Mouse (Mus musculus) heart, postnatal 0 days (tissue): Measurements from ENCODE around the gene Clpx. TPM values are rescaled to one million over a fixed set of nuclear protein-coding genes. Genes with fewer than 3 reads are reported as not detected.
"Not testable (repeated sequence)": the region's sequence is repeated elsewhere in the genome, so short reads cannot be mapped to it uniquely, and the experiment has no call there.

Experiments
- ATAC-seq: fragments of 200-750 bp; cut with Nextera tagmentation; 2 replicates; pipeline ENCODE4 v1.8.0; 2017; ENCODE audit warnings: low read depth, moderate number of reproducible peaks, moderate library complexity; ENCODE audit not compliant: insufficient read depth
- DNase-seq: peaks from one replicate; pipeline ENCODE4 v3.0.0-alpha.2; 2016; ENCODE audit warnings: low spot score
- H3K27ac ChIP-seq: fragments of 300-500 bp; sonication (generic); 2 replicates; pipeline ENCODE4 v1.5.1; 2014; ENCODE audit warnings: low read depth, mild to moderate bottlenecking
- H3K27me3 ChIP-seq: fragments of 300-500 bp; sonication (generic); 2 replicates; pipeline ENCODE4 v1.6.1; 2014; ENCODE audit warnings: low read length, mixed read lengths; ENCODE audit not compliant: control insufficient read depth, insufficient read depth
- H3K36me3 ChIP-seq: fragments of 300-500 bp; sonication (generic); replicated peaks from 2 replicates; pipeline ENCODE4 v1.6.1; 2014; ENCODE audit warnings: low read length, mixed read lengths; ENCODE audit not compliant: control insufficient read depth, insufficient read depth
- H3K4me1 ChIP-seq: fragments of 300-500 bp; sonication (generic); 2 replicates; pipeline ENCODE4 v1.6.1; 2014; ENCODE audit warnings: antibody characterized with exemption; ENCODE audit not compliant: control insufficient read depth, insufficient read depth
- H3K4me2 ChIP-seq: fragments of 300-500 bp; sonication (generic); 2 replicates; pipeline ENCODE4 v1.6.1; 2014; ENCODE audit warnings: low read depth, mild to moderate bottlenecking, low read length, moderate library complexity
- H3K4me3 ChIP-seq: fragments of 300-500 bp; sonication (generic); 2 replicates; pipeline ENCODE4 v1.5.1; 2014; ENCODE audit warnings: low read depth, low read length
- H3K9ac ChIP-seq: fragments of 300-500 bp; sonication (generic); replicated peaks from 2 replicates; pipeline ENCODE4 v1.6.1; 2014; ENCODE audit warnings: low read depth, low read length, mixed read lengths
- H3K9me3 ChIP-seq: fragments of 300-500 bp; sonication (generic); replicated peaks from 2 replicates; pipeline ENCODE4 v1.6.1; 2016; ENCODE audit warnings: low read length; ENCODE audit not compliant: control insufficient read depth
- CTCF ChIP-seq: IDR thresholded peaks from 2 replicates; pipeline ENCODE4 v1.5.1; 2016; ENCODE audit warnings: antibody characterized with exemption, control low read depth, low read depth
- EP300 ChIP-seq: IDR thresholded peaks from 2 replicates; pipeline ENCODE4 v1.6.1; 2016; ENCODE audit warnings: antibody characterized with exemption, low read depth
- WGBS: fragments of 180-500 bp; shearing (Covaris S2); extraction: QIAGEN DNeasy Blood & Tissue Kit; methylation state at CpG from one replicate; pipeline ENCODE4 v1.1.7; 2014; 5-methylcytosine and 5-hydroxymethylcytosine counted together
- polyA plus RNA-seq: library from polyadenylated mRNA; unstranded; fragments of >200 nt; fragmentation: Nextera tagmentation; extraction: Ambion mirVana; gene quantifications from 2 replicates; pipeline ENCODE4 v1.2.1, GENCODE M21; 2015
- total RNA-seq: library from RNA; depleted of rRNA; stranded (reverse); fragments of >200 nt; gene quantifications from 2 replicates; pipeline ENCODE4 v1.2.3, GENCODE M21; 2014; ENCODE audit warnings: low replicate concordance

The Clpx gene
- total and polyA plus RNA-seq, 2 experiments from 2014 or later = 37.4 to 68.3 TPM

GRCm38 (mm10) chr9:65267742-65268515 is 26.1 kb upstream of the Clpx start:
- H3K27ac ChIP-seq = no peak overlapping the region
- H3K36me3 ChIP-seq = no peaks in the 10 kb centered on the region
- no peak overlapping the region for H3K4me3 ChIP-seq
- no peaks in the 10 kb centered on the region for H3K4me1 ChIP-seq
- 52% methylated on average over 7 of the region's 7 CpGs for WGBS
- no peaks in the 10 kb centered on the region; the same call in 1 of the 2 replicates for H3K27me3 ChIP-seq
- TF ChIP-seq EP300 (no peak), CTCF (no peak)
- H3K9ac ChIP-seq = no peak overlapping the region
- no peaks in the 10 kb centered on the region for H3K9me3 ChIP-seq
- no peak for ATAC-seq
- H3K4me2 ChIP-seq = no peak overlapping the region
- no peak for DNase-seq

- Histone ChIP-seq H3K4me1 (no peaks in the 10 kb centered on the region), H3K9me3 (no peaks in the 10 kb centered on the region), H3K27ac (no peak overlapping the region), H3K9ac (no peak overlapping the region), H3K4me3 (no peak overlapping the region), H3K4me2 (no peak overlapping the region), H3K27me3 (no peaks in the 10 kb centered on the region; the same call in 1 of the 2 replicates), H3K36me3 (no peaks in the 10 kb centered on the region)
- TF ChIP-seq EP300 = no peak
- no peak for TF ChIP-seq CTCF
- DNase-seq (no peak), ATAC-seq (no peak)
- 81% methylated on average over 13 of the region's 13 CpGs for WGBS
Observed at GRCm38 (mm10) chr9:65273048-65273809, 20.8 kb upstream of the Clpx start.

GRCm38 (mm10) chr9:65273873-65274272 is 20.2 kb upstream of the Clpx start:
- TF ChIP-seq EP300 (no peak), CTCF (no peak)
- no peak for ATAC-seq
- H3K27me3 ChIP-seq = no peaks in the 10 kb centered on the region; the same call in 1 of the 2 replicates
- H3K27ac ChIP-seq = no peak overlapping the region
- no peak overlapping the region for H3K9ac ChIP-seq
- no peaks in the 10 kb centered on the region for H3K9me3 ChIP-seq
- no peaks in the 10 kb centered on the region for H3K4me1 ChIP-seq
- WGBS = 55% methylated on average over 4 of the region's 4 CpGs
- no peak overlapping the region for H3K4me2 ChIP-seq
- no peaks in the 10 kb centered on the region for H3K36me3 ChIP-seq
- H3K4me3 ChIP-seq = no peak overlapping the region
- DNase-seq = no peak

DNA sequence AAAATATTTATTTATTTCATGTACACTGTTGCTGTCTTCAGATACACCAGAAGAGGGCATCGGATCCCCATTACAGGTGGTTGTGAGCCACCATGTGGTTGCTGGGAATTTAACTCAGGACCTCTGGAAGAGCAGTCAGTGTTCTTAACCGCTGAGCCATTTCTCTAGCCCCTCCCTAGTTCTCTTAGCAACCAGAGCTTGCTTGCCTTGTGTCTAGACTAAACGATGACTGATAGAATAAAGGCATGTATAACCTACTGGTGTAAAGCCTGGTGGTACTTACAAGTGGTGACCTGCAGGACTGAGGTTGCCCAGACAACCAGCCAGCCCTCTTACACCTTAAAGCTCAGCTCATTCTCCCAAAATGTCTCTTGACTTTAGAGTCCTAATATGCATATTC is 19.2 kb upstream of the Clpx start:
- not testable (repeated sequence) for ATAC-seq, H3K4me3 ChIP-seq
- WGBS = 77% methylated on average over 3 of the region's 3 CpGs

DNA sequence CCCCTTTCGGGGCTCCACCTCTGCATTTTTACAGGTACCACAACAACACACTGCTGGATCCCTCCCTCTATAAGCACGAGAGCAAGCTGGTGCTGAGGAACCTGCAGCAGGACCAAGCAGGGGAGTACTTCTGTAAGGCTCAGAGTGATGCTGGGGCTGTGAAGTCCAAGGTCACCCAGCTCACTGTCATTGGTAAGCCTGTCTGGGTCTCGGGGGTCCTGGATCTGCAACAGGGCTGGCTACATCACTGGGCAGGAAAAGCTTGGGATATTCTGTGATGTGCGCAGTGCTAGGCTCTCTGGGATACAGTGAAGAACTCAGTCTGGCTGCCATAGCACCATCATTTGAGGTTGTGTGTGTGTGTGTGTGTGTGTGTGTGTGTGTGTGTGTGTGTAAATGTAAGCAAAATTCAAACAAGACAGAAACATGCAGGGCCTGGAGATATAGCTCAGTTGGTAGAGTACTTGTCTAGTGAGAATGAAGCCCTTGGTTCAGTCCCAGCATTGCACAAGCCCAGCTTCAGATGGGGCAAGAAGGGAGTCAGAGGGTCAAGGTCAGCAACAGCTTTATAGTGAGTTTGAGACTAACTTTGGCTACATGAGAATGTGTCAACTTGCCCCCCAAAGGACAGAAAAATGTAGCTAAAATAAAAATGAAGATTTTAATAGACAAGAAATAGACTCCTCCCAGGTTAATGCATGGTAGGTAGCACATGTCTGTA is 18.1 kb upstream of the Clpx start:
- no peak overlapping the region for H3K4me2 ChIP-seq
- no peaks in the 10 kb centered on the region for H3K9me3 ChIP-seq
- TF ChIP-seq CTCF = no peak
- TF ChIP-seq EP300 = no peak
- 67% methylated on average over 4 of the region's 4 CpGs for WGBS
- no peaks in the 10 kb centered on the region for H3K36me3 ChIP-seq
- no peaks in the 10 kb centered on the region for H3K27me3 ChIP-seq
- no peak overlapping the region for H3K27ac ChIP-seq
- ATAC-seq = no peak
- no peaks in the 10 kb centered on the region for H3K4me1 ChIP-seq
- no peak overlapping the region for H3K9ac ChIP-seq
- no peak for DNase-seq
- no peak overlapping the region for H3K4me3 ChIP-seq

More for the DNA sequence above, 19.2 kb upstream of the Clpx start:
- H3K36me3 ChIP-seq, H3K27ac ChIP-seq, DNase-seq, H3K4me2 ChIP-seq, H3K9ac ChIP-seq, H3K27me3 ChIP-seq, H3K9me3 ChIP-seq, H3K4me1 ChIP-seq: not testable (repeated sequence)
